Mouse (Mus musculus) limb, embryonic 14.5 days (tissue): ENCODE measurements around the gene Thoc7. TPM values are rescaled to one million over a fixed set of nuclear protein-coding genes. Genes with fewer than 3 reads are reported as not detected.
"Not testable (repeated sequence)": the region's sequence is repeated elsewhere in the genome, so short reads cannot be mapped to it uniquely, and the experiment has no call there.

Experiments
- ATAC-seq: fragments of 200-750 bp; cut with Nextera tagmentation; 2 replicates; pipeline ENCODE4 v1.8.0; 2017; ENCODE audit warnings: low read depth, moderate number of reproducible peaks, moderate TSS enrichment; ENCODE audit not compliant: low FRiP score
- DNase-seq: peaks from one replicate; pipeline ENCODE4 v3.0.0-alpha.2; 2015; ENCODE audit warnings: low spot score
- H3K27ac ChIP-seq: fragments of 300-500 bp; sonication (generic); replicated peaks from 2 replicates; pipeline ENCODE4 v1.5.1; 2014; ENCODE audit warnings: low read depth, mild to moderate bottlenecking, low read length, moderate library complexity, mixed read lengths
- H3K27me3 ChIP-seq: fragments of 300-500 bp; sonication (generic); 2 replicates; pipeline ENCODE4 v1.6.1; 2014; ENCODE audit warnings: low read length, mixed read lengths; ENCODE audit not compliant: control insufficient read depth, insufficient read depth
- H3K36me3 ChIP-seq: fragments of 300-500 bp; sonication (generic); 2 replicates; pipeline ENCODE4 v1.6.1; 2014; ENCODE audit warnings: mild to moderate bottlenecking, low read length, moderate library complexity, mixed read lengths; ENCODE audit not compliant: control insufficient read depth, insufficient read depth
- H3K4me1 ChIP-seq: fragments of 300-500 bp; sonication (generic); 2 replicates; pipeline ENCODE4 v1.6.1; 2014; ENCODE audit warnings: antibody characterized with exemption, low read length, mixed read lengths; ENCODE audit not compliant: control insufficient read depth, insufficient read depth
- H3K4me2 ChIP-seq: fragments of 300-500 bp; sonication (generic); replicated peaks from 2 replicates; pipeline ENCODE4 v1.6.1; 2014; ENCODE audit warnings: low read depth, mild to moderate bottlenecking, low read length, moderate library complexity; ENCODE audit not compliant: severe bottlenecking
- H3K4me3 ChIP-seq: fragments of 300-500 bp; sonication (generic); replicated peaks from 2 replicates; pipeline ENCODE4 v1.5.1; 2014; ENCODE audit warnings: low read length
- H3K9ac ChIP-seq: fragments of 300-500 bp; sonication (generic); 2 replicates; pipeline ENCODE4 v1.6.1; 2014; ENCODE audit warnings: mild to moderate bottlenecking, low read depth, low read length, moderate library complexity; ENCODE audit not compliant: severe bottlenecking
- H3K9me3 ChIP-seq: fragments of 300-500 bp; sonication (generic); 2 replicates; pipeline ENCODE4 v1.6.1; 2016; ENCODE audit warnings: low read length; ENCODE audit not compliant: control insufficient read depth
- POLR2A ChIP-seq: fragments of 200-500 bp; IDR thresholded peaks from 2 replicates; pipeline ENCODE4 v1.8.0; 2012; ENCODE audit warnings: inconsistent platforms, mild to moderate bottlenecking, moderate library complexity, borderline replicate concordance; ENCODE audit not compliant: insufficient read depth, insufficient read length; ENCODE audit errors: extremely low read depth
- WGBS: fragments of 180-500 bp; shearing (Covaris S2); extraction: QIAGEN DNeasy Blood & Tissue Kit; methylation state at CpG from one replicate; pipeline ENCODE4 v1.1.7; 2014; 5-methylcytosine and 5-hydroxymethylcytosine counted together
- polyA plus RNA-seq, 2 experiments: library from polyadenylated mRNA; depleted of rRNA in 1 of 2; stranded (reverse) in 1 of 2; unstranded in 1 of 2; fragments of >200 nt; fragmentation: Nextera tagmentation in 1 of 2; extraction: Ambion mirVana in 1 of 2; gene quantifications; 2 replicates each; pipeline versions ENCODE4 v1.2.1 to v1.2.3; 2012 to 2014

Gene Thoc7
- polyA plus RNA-seq, 2 experiments, result 116 to 194 TPM

DNA sequence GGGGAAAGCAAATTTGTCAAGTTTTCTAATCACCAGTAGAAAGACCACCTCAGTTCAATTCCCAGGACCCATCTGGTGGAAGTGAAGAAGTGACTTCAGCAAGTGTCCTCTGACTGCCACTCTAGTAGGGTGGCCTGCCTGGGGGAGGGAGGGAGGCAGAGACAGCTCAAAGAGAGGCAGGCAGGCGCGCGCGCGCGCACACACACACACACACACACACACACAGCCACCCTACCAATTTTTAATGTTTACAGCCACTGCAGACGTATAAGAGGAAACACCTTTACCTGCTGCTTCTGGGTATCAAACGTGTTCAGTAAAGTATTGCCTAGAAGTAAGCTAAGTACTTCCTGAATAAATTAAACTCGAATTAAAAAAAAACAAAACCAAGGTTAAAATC lies 1.6 kb downstream of the Thoc7 start:
- DNase-seq (peak; percentile 41), ATAC-seq (no peak)
- H3K36me3 ChIP-seq, result peaks cover 3% of the 10 kb centered on the region; the same call in 1 of the 2 replicates
- 1% methylated on average over 9 of the region's 9 CpGs for WGBS
- no peaks in the 10 kb centered on the region for H3K27me3 ChIP-seq
- H3K9ac ChIP-seq, result peak overlapping the region; percentile 99
- no peak for TF ChIP-seq POLR2A
- H3K4me2 ChIP-seq, result peak overlapping the region; percentile 62
- H3K4me3 ChIP-seq, result peak overlapping the region; percentile 94
- H3K4me1 ChIP-seq, result peaks cover 14% of the 10 kb centered on the region
- H3K9me3 ChIP-seq, result no peaks in the 10 kb centered on the region
- H3K27ac ChIP-seq, result peak overlapping the region; percentile 87

- not testable (repeated sequence) for H3K4me2 ChIP-seq, H3K4me3 ChIP-seq, H3K27me3 ChIP-seq, H3K4me1 ChIP-seq, H3K9me3 ChIP-seq, DNase-seq, ATAC-seq, H3K27ac ChIP-seq, H3K9ac ChIP-seq
- WGBS, result 93% methylated on average over 3 of the region's 3 CpGs
- peaks cover 52% of the 10 kb centered on the region for H3K36me3 ChIP-seq
Observed at GRCm38 (mm10) chr14:13952151-13952550, 9.5 kb downstream of the Thoc7 start.

DNA sequence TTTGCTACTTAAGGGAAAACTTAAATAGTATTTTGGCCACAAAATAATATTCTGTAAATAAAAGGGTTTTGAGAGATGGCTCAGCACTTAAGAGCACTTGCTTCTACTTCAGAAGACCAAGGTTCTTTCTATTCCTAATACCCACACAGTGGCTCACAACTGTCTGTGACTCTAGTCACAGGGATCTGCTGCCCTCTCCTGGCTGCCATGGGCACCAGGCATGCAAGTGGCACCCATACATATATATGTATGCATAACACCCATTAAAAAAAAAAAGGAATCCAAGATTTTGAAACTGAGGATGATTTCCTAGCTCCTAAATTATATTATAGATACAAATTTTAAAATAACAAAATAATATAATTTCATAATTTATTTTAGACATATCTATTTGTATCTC lies 11.3 kb downstream of the Thoc7 start:
- TF ChIP-seq POLR2A, result no peak
- Histone ChIP-seq H3K27ac (no peak overlapping the region), H3K4me3 (no peak overlapping the region), H3K4me2 (no peak overlapping the region), H3K36me3 (peaks cover 56% of the 10 kb centered on the region), H3K9ac (no peak overlapping the region), H3K4me1 (no peaks in the 10 kb centered on the region), H3K9me3 (no peaks in the 10 kb centered on the region), H3K27me3 (no peaks in the 10 kb centered on the region)
- ATAC-seq (no peak), DNase-seq (peak; percentile 41)

- ATAC-seq, result no peak
- Histone ChIP-seq H3K36me3 (peaks cover 49% of the 10 kb centered on the region), H3K9me3 (no peaks in the 10 kb centered on the region), H3K4me2 (no peak overlapping the region), H3K27ac (no peak overlapping the region), H3K9ac (no peak overlapping the region), H3K4me3 (no peak overlapping the region), H3K4me1 (no peaks in the 10 kb centered on the region), H3K27me3 (no peaks in the 10 kb centered on the region)
- no peak for TF ChIP-seq POLR2A
- 94% methylated on average over 7 of the region's 7 CpGs for WGBS
- no peak for DNase-seq
Observed at GRCm38 (mm10) chr14:13948345-13948744, 13.3 kb downstream of the Thoc7 start.

GRCm38 (mm10) chr14:13944686-13945085 lies 17.0 kb downstream of the Thoc7 start:
- 94% methylated on average over 4 of the region's 4 CpGs for WGBS
- no peaks in the 10 kb centered on the region for H3K4me1 ChIP-seq
- TF ChIP-seq POLR2A, result no peak

GRCm38 (mm10) chr14:13934052-13934371 lies 27.6 kb downstream of the Thoc7 start:
- Histone ChIP-seq H3K36me3 (no peaks in the 10 kb centered on the region), H3K4me2 (peak overlapping the region; percentile 75), H3K27ac (no peak overlapping the region), H3K4me3 (peak overlapping the region; percentile 35), H3K9me3 (0 out of 2 replicates have a peak, but pooled peaks cover 5% of the 10 kb centered on the region), H3K9ac (no peak overlapping the region; the same call in 1 of the 2 replicates), H3K4me1 (peaks cover 8% of the 10 kb centered on the region; the same call in 1 of the 2 replicates), H3K27me3 (no peaks in the 10 kb centered on the region)
- 37% methylated on average over 5 of the region's 5 CpGs for WGBS
- TF ChIP-seq POLR2A, result no peak
- ATAC-seq (no peak), DNase-seq (no peak)

More at GRCm38 (mm10) chr14:13944686-13945085, 17.0 kb downstream of the Thoc7 start:
- H3K9me3 ChIP-seq, result no peaks in the 10 kb centered on the region
- H3K27me3 ChIP-seq, result no peaks in the 10 kb centered on the region
- no peak for ATAC-seq
- H3K4me2 ChIP-seq, result no peak overlapping the region
- no peak overlapping the region for H3K4me3 ChIP-seq
- H3K27ac ChIP-seq, result no peak overlapping the region
- H3K9ac ChIP-seq, result no peak overlapping the region
- no peak for DNase-seq
- H3K36me3 ChIP-seq, result peaks cover 26% of the 10 kb centered on the region
